Mouse (Mus musculus): ENCODE measurements around the gene Ugt1a1. TPM values are rescaled to one million over a fixed set of nuclear protein-coding genes. Genes with fewer than 3 reads are reported as not detected.

Gene Ugt1a1
- polyA plus RNA-seq, 1 experiment, result 0.47 TPM

DNA sequence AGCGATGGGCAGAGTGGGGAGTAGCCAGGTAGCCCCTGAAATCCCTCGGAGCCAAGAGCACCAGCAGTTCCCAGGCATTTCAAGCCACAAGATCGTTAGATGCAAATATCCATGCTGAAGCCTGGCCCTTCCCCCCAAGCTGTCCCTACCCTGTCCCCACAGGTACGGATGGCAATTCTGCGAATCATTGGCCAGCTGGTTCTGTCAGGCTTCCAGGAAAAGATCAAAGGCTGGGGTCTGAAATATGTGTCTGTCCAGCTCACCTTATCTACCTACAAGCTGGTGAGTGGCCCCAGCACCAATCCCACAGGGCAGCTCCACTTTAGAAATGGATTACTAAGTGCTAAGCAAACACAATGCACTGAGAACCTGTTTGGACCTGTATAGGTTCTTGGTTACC is 25.6 kb downstream of the Ugt1a1 start:
- Histone ChIP-seq H3K27ac (ENCODE audit: control insufficient read depth, insufficient read depth, low read length) (no peak overlapping the region), H3K4me3 (ENCODE audit: control insufficient read depth, insufficient read depth, low read length) (no peak overlapping the region), H3K4me1 (replicated peaks; ENCODE audit: control insufficient read depth, insufficient read depth, low read length) (no peaks in the 10 kb centered on the region), H3K27me3 (ENCODE audit: control insufficient read depth, insufficient read depth, low read length) (no peaks in the 10 kb centered on the region), H3K36me3 (ENCODE audit: control insufficient read depth, insufficient read depth, low read length) (no peaks in the 10 kb centered on the region)
- no peak for TF ChIP-seq CTCF (IDR thresholded peaks at IDR 0.05; ENCODE audit: borderline replicate concordance, control insufficient read depth, extremely low read depth, insufficient read depth, low read length, poor library complexity)
- whole genome bisulfite sequencing, result 81% methylated on average over 5 of the region's 5 CpGs
- DNase-seq, result no peak

DNA sequence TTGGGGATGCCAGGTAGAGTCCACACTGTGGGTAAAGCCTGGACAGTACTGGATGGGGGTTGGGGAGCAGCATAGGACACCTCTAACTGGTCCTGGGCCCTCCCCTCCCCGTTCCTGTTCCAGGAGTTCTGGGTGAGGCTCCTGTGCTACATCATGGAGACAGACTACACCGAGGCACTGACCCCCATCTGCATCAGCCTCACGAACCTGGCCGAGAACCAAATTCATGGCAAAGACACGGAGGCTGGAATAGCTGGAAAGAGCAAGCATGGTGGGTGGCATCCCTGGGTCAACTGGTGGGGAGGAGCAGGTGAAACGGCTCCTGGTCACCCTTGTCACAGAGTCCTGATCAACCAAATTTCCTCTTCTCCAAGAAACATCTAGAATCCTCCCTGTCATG is 27.0 kb downstream of the Ugt1a1 start:
- Histone ChIP-seq H3K36me3 (ENCODE audit: control insufficient read depth, insufficient read depth, low read length) (no peaks in the 10 kb centered on the region), H3K27ac (ENCODE audit: control insufficient read depth, insufficient read depth, low read length) (no peak overlapping the region), H3K4me1 (replicated peaks; ENCODE audit: control insufficient read depth, insufficient read depth, low read length) (no peaks in the 10 kb centered on the region), H3K27me3 (ENCODE audit: control insufficient read depth, insufficient read depth, low read length) (no peaks in the 10 kb centered on the region), H3K4me3 (ENCODE audit: control insufficient read depth, insufficient read depth, low read length) (no peak overlapping the region)
- TF ChIP-seq CTCF (IDR thresholded peaks at IDR 0.05; ENCODE audit: borderline replicate concordance, control insufficient read depth, extremely low read depth, insufficient read depth, low read length, poor library complexity) (no peak), POLR2A (IDR thresholded peaks at IDR 0.05; ENCODE audit: control insufficient read depth, extremely low read depth, insufficient read depth, low read length, poor library complexity) (no peak)
- no peak for DNase-seq
- WGBS, result 80% methylated on average over 6 of the region's 6 CpGs

DNA sequence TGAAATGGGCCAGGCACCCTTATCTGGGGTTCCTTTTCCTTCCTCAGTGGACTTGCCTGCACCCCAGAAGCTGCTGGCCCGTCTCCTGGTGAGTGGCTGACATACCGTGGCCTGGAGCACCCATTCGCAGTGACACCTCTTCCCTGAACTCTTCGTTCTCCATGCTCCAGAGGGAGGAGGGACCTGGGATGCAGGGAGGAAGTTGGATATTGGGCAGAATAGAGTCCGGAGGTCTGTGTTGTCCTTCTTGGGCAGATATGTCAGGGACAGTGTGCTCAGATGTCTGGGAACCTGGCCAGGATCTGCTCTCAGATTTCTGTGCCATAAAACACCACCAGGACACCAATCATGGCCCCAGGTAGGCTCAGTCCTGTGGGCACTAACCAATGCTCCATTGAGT is 28.3 kb downstream of the Ugt1a1 start:
- Histone ChIP-seq H3K4me1 (replicated peaks; ENCODE audit: control insufficient read depth, insufficient read depth, low read length) (no peaks in the 10 kb centered on the region), H3K27me3 (ENCODE audit: control insufficient read depth, insufficient read depth, low read length) (no peaks in the 10 kb centered on the region)
- 78% methylated on average over 5 of the region's 5 CpGs for WGBS

DNA sequence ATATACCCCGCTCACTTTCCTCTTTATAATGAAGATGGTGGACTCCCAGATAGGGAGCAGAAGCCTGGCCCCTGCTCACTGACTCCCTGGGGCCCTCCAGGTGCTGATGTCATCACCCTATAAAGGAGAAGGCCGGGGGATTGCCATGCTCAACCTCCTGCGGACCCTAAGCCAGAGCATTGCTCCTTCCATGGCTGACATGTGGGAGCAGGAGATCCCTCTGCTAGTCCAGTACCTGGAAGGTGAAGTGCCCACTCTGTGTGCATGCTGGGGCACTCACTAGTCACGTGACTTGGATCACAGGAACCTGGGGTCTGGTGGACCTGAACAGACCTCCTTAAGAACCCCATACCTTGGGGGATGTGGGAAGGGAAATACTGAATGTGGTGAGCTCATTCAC is 28.8 kb downstream of the Ugt1a1 start:
- Histone ChIP-seq H3K4me3 (ENCODE audit: control insufficient read depth, insufficient read depth, low read length) (no peak overlapping the region), H3K27ac (ENCODE audit: control insufficient read depth, insufficient read depth, low read length) (no peak overlapping the region), H3K27me3 (ENCODE audit: control insufficient read depth, insufficient read depth, low read length) (no peaks in the 10 kb centered on the region), H3K36me3 (ENCODE audit: control insufficient read depth, insufficient read depth, low read length) (no peaks in the 10 kb centered on the region), H3K4me1 (replicated peaks; ENCODE audit: control insufficient read depth, insufficient read depth, low read length) (no peaks in the 10 kb centered on the region)
- TF ChIP-seq CTCF (IDR thresholded peaks at IDR 0.05; ENCODE audit: borderline replicate concordance, control insufficient read depth, extremely low read depth, insufficient read depth, low read length, poor library complexity), result no peak
- TF ChIP-seq POLR2A (IDR thresholded peaks at IDR 0.05; ENCODE audit: control insufficient read depth, extremely low read depth, insufficient read depth, low read length, poor library complexity), result no peak
- DNase-seq, result no peak
- 82% methylated on average over 4 of the region's 4 CpGs for WGBS

More for the DNA sequence above, 28.3 kb downstream of the Ugt1a1 start:
- Histone ChIP-seq H3K27ac (ENCODE audit: control insufficient read depth, insufficient read depth, low read length) (no peak overlapping the region), H3K36me3 (ENCODE audit: control insufficient read depth, insufficient read depth, low read length) (no peaks in the 10 kb centered on the region), H3K4me3 (ENCODE audit: control insufficient read depth, insufficient read depth, low read length) (no peak overlapping the region)
- no peak for DNase-seq
- TF ChIP-seq CTCF (IDR thresholded peaks at IDR 0.05; ENCODE audit: borderline replicate concordance, control insufficient read depth, extremely low read depth, insufficient read depth, low read length, poor library complexity), result no peak
- no peak for TF ChIP-seq POLR2A (IDR thresholded peaks at IDR 0.05; ENCODE audit: control insufficient read depth, extremely low read depth, insufficient read depth, low read length, poor library complexity)

DNA sequence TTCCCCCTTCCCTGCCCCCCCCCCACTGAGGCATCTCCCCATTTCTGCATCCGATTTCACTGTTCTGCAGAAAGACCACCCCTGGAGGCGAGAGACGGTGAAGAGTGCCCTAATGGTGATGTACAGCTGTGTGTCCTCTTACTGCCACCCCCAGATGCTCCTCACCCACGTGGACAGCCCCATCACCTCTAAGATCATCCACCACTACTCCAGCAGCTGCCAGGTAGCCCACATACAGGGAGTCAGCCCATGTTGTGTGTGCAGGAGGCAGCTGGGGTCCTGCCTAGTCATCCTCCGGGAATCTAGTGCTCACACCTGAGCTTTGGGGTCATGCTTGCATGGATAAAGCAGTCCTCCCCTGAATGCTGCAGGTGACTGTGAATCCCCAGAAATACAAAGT is 32.1 kb downstream of the Ugt1a1 start:
- 70% methylated on average over 5 of the region's 5 CpGs for WGBS
- no peaks in the 10 kb centered on the region for H3K4me1 ChIP-seq (replicated peaks; ENCODE audit: control insufficient read depth, insufficient read depth, low read length)
- H3K36me3 ChIP-seq (ENCODE audit: control insufficient read depth, insufficient read depth, low read length), result no peaks in the 10 kb centered on the region
- H3K27me3 ChIP-seq (ENCODE audit: control insufficient read depth, insufficient read depth, low read length), result no peaks in the 10 kb centered on the region
- no peak for DNase-seq
- no peak overlapping the region for H3K4me3 ChIP-seq (ENCODE audit: control insufficient read depth, insufficient read depth, low read length)
- no peak overlapping the region for H3K27ac ChIP-seq (ENCODE audit: control insufficient read depth, insufficient read depth, low read length)
- TF ChIP-seq CTCF (IDR thresholded peaks at IDR 0.05; ENCODE audit: borderline replicate concordance, control insufficient read depth, extremely low read depth, insufficient read depth, low read length, poor library complexity), result no peak
- no peak for TF ChIP-seq POLR2A (IDR thresholded peaks at IDR 0.05; ENCODE audit: control insufficient read depth, extremely low read depth, insufficient read depth, low read length, poor library complexity)

DNA sequence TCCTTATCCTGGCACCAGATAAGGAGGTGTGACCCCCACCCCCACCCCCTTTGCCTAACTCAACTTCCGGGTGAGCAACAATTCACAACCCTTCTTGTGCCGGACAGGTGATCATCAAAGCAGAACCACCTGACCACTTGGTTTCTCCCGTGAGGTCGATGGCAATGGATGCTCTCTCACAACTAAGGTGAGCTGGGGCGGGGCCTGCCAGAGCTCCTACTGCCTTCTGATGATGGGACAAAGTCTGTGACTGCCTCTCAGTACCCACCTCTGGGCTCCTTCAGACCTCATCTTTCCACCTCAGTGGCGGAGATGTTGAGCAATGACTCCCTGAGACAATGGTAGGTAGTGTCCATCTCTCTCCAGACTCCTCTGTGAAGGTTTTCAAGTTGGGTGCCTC is 34.1 kb downstream of the Ugt1a1 start:
- TF ChIP-seq POLR2A (IDR thresholded peaks at IDR 0.05; ENCODE audit: control insufficient read depth, extremely low read depth, insufficient read depth, low read length, poor library complexity), result no peak
- TF ChIP-seq CTCF (IDR thresholded peaks at IDR 0.05; ENCODE audit: borderline replicate concordance, control insufficient read depth, extremely low read depth, insufficient read depth, low read length, poor library complexity), result no peak
- 81% methylated on average over 6 of the region's 6 CpGs for WGBS
- no peak overlapping the region for H3K27ac ChIP-seq (ENCODE audit: control insufficient read depth, insufficient read depth, low read length)
- no peaks in the 10 kb centered on the region for H3K4me1 ChIP-seq (replicated peaks; ENCODE audit: control insufficient read depth, insufficient read depth, low read length)
- H3K27me3 ChIP-seq (ENCODE audit: control insufficient read depth, insufficient read depth, low read length), result no peaks in the 10 kb centered on the region
- no peak for DNase-seq
- no peak overlapping the region for H3K4me3 ChIP-seq (ENCODE audit: control insufficient read depth, insufficient read depth, low read length)
- no peaks in the 10 kb centered on the region for H3K36me3 ChIP-seq (ENCODE audit: control insufficient read depth, insufficient read depth, low read length)

DNA sequence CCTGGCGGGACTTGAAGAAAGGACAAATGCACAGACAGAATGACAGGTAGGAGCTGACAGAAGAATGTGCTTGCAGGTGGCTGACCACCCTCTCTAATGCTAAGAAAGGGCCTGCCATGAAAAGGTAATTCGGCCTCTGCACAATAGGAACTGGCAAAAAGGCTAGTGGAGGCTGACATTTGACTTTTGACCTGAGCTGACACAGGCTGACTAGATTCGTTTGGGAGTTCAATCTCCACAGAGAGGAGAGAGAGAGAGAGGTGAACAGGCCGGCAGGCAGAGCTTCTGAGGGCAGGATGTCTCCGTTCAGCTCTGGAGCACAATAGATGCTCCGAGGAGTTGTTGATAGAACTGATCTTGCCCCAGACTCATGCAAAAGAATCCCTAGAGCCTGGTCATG is 34.6 kb downstream of the Ugt1a1 start:
- TF ChIP-seq POLR2A (IDR thresholded peaks at IDR 0.05; ENCODE audit: control insufficient read depth, extremely low read depth, insufficient read depth, low read length, poor library complexity) (no peak), CTCF (IDR thresholded peaks at IDR 0.05; ENCODE audit: borderline replicate concordance, control insufficient read depth, extremely low read depth, insufficient read depth, low read length, poor library complexity) (no peak)
- no peaks in the 10 kb centered on the region for H3K27me3 ChIP-seq (ENCODE audit: control insufficient read depth, insufficient read depth, low read length)
- WGBS, result 54% methylated on average over 6 of the region's 6 CpGs
- H3K4me3 ChIP-seq (ENCODE audit: control insufficient read depth, insufficient read depth, low read length), result no peak overlapping the region
- no peaks in the 10 kb centered on the region for H3K4me1 ChIP-seq (replicated peaks; ENCODE audit: control insufficient read depth, insufficient read depth, low read length)
- H3K36me3 ChIP-seq (ENCODE audit: control insufficient read depth, insufficient read depth, low read length), result no peaks in the 10 kb centered on the region
- DNase-seq, result no peak
- no peak overlapping the region for H3K27ac ChIP-seq (ENCODE audit: control insufficient read depth, insufficient read depth, low read length)
